Mouse (Mus musculus) cerebellum, postnatal 14 days (tissue): ENCODE data around the gene Cdt1.

ENCODE experiments used
- DNase-seq, 2 experiments: peaks; one replicate each; pipeline ENCODE4 v3.0.0; 2021; ENCODE audit warnings: mixed read lengths in 2 of 2

Gene Cdt1

GRCm38 (mm10) chr8:122616181-122616905, 48.5 kb downstream of the Cdt1 start:
- DNase-seq: no peak

DNA sequence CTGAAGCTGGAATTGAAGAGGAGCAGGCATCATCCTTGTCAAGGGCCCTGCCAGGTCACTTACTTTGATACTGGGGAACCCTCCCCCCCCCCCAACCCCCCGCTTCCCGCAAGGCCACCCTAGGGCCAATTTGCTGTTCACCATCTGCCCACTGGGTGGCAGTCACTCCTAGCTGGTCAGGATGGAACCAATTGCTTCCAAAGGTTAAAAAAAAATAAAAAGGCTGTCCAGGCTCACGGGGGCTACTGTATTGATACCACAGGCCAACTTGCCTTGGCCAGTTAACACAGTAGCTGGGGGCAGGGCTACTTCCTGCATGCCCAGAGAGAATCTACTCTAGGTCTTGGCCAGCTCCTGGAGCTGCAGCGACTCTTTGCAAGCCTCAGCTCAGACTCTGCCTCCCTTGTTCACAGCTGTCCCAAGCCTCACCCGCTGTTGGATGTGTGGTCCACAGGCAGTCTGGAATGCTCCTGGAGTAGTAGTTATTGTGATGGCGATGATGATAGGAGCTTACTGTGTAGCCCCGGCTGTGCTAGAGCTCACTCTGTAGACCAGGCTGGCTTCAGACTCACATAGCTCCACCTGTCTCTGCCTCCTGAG, 50.2 kb downstream of the Cdt1 start:
- DNase-seq: peak; percentile 90 to 95

DNA sequence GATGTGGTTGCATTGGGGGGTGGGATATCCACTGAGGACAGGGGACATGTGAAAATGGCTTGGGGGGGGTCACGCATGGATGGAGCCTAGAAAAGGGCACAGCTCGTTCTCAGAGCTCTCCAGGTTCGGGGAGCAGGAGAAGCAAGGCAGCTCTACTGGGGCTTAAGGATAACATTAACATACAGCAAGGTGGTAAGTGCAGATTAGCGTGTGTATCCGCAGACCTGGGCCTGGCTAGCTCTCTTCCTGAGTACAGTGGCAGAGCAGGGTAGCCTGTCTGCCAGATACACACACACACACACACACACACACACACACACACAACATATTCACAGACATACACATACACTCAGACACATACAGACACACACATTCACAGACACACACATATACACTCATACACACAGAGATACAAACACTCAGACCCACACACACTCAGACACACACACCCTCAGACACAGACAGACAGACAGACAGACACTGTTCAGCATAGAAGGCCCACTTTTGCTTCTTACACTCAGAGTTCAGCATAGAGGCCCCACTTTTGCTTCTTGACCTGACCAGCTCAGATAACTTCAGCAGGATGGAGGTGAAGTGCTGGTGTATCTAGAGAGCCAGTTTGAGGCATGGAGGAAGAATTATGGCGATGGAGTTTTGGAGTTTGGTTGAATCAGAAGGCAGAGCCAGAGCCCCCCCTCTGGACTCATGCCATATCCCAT, 51.0 kb downstream of the Cdt1 start:
- DNase-seq: no peak

- DNase-seq: no peak
These were observed 52.6 kb downstream of the Cdt1 start for GRCm38 (mm10) chr8:122620446-122620845.

- DNase-seq: no peak
These were observed 54.9 kb downstream of the Cdt1 start, which contains the start of gene Pabpn1l for GRCm38 (mm10) chr8:122622727-122623126. Gene Pabpn1l (minus strand): TSS chr8:122622739.
